Mouse (Mus musculus): ENCODE measurements around the gene Stoml1. TPM values are rescaled to one million over a fixed set of nuclear protein-coding genes. Genes with fewer than 3 reads are reported as not detected.
A peak's percentile ranks its signal among the peaks of the same experiment; 100 is the strongest.

The Stoml1 gene
- total RNA-seq (2021) = 1 to 10 TPM; 6.5 to 8.8 TPM
- long read RNA-seq, experiment 1, transcript Stoml1-201 (7 exons, 1,984 nt) = major isoform, 7 of 19 reads
- long read RNA-seq, experiment 1, partial matches to known transcripts = 2 of 19 reads
- long read RNA-seq, experiment 1, other reads (novel, unspliced or antisense) = 9 of 19 reads
- long read RNA-seq, experiment 2, transcript Stoml1-201 (7 exons, 1,984 nt) = major isoform, 5 of 14 reads
- long read RNA-seq, experiment 2, partial matches to known transcripts = 0 of 14 reads
- long read RNA-seq, experiment 2, other reads (novel, unspliced or antisense) = 8 of 14 reads

- peak; percentile 93 for DNase-seq
These were observed at the start of gene Stoml1 for GRCm38 (mm10) chr9:58253033-58253804. TSS of gene Stoml1 (plus strand) at chr9:58253164.

- DNase-seq = peak; percentile 55
These were observed 49.2 kb upstream of the Stoml1 start, which contains the start of the genes Islr and Islr2 for GRCm38 (mm10) chr9:58203516-58204447. TSS of gene Islr (minus strand) at chr9:58204306. TSS of gene Islr2 (minus strand) at chr9:58204319.

DNA sequence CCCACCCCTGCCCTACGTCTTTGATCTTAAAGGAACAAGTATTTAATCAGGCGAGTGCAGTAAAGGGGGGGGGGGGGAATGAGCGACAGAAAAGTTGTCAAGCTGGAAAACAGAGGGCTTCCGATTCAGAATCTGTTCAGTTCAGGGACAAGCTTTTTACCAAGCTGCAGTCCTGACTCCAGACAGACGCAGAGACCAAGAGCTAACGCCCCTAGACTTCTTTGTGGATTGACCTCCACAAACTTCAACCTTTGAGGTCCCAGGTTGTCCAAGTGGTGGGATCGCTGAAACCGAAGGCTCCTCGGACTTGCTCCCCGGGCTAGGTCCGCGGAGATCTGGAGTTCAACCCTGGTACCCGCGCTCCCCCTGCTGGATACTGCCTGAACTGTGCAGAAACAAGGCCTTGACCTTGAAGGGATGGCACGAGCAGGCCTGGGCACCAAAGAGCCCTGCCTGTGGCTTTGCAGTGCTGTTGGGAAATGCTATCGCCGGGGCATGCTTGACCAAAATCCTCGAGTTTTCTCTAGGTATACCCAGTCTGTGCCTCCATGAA, 48.4 kb upstream of the Stoml1 start:
- peak; percentile 81 for DNase-seq

GRCm38 (mm10) chr9:58206013-58206412, 47.0 kb upstream of the Stoml1 start:
- DNase-seq = no peak

DNA sequence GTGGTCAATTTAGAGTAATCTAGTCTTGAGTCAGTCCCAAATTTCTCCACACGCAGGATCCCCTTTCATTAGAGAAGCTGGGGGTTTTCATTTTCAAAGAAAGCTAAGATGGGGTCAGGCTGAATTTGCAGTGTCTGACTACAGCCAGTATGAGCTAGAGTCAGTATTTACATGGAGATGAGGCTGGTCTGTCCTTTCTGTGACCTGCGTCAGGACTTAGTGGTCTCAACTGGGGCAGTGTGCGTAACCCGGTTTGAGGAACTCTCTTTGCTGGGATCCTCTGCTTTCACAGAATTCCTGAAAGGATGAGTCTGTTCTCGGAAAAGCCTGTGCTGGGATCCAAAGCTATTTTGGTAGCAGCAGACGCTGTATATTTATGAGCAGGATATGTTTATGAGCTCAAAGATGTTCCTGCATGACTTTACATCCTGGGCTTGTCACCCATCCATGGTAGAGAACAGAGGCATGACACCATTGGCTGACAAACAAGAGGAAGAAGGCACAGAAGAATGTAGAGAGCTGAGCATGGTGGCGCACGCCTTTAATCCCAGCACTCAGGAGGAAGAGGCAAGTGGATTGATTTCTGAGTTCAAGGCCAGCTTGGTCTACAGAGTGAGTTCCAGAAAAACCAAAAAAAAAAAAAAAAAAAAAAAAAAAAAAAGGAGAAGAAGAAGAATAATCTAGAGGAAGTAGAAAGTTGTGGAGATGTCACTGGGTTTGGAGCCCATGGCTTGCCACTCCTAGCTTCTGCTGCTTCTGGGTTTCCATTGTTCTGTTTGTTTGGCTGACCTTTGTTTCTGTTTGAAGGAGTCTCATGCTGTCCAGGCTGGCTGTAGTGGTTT, 43.3 kb upstream of the Stoml1 start:
- DNase-seq = no peak

DNA sequence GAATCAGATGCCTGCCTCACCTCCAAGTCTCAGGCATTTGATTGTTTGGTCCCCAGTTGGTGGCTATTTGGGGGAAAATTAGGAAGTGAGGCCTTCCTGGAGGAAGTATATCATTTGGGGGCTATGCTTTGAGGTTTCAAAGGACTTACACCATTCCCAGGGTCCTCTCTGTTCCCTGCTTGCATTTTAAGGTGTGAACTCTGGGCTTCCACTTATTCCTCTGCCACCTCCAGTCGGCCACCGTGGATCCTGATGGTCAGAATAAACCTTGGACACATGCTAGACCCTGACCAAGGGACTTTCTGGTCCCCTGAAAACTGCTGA, 42.7 kb upstream of the Stoml1 start:
- no peak for DNase-seq

- no peak for DNase-seq
These were observed 39.6 kb upstream of the Stoml1 start for GRCm38 (mm10) chr9:58213377-58213776.

- DNase-seq = no peak
These were observed 39.1 kb upstream of the Stoml1 start for GRCm38 (mm10) chr9:58213865-58214264.

DNA sequence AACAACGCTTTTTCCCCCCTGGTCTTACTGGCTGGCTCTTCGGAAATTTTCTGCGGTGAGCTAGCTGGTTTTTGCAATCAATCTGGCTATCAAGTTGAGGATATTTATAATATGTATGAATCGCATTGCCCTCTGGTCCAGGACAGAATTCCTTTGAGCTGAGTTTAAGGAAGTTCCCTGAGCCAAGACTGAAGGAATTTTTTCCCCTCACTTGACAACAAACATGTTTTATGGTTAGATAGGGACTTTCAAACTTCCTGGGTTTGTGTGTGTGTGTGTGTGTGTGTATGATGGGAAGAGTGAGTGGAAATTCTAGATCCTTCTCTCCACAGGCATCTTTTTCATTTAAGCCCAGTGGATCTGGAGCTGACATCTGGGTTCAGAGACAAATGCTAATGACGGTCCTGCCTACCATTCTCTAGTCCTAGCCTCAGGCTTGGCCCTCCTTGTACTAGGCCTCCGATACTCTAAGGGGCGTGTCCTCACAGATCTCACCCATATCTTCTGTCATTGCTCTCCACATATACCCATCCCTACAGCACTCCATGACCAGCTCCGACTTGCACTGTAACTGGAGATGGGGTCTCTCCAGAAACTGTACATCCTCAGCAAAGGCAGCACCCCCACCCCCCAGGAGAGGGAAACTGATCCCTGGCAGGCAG, 38.3 kb upstream of the Stoml1 start:
- DNase-seq = no peak

GRCm38 (mm10) chr9:58216402-58216801, 36.6 kb upstream of the Stoml1 start:
- DNase-seq = no peak

- DNase-seq = no peak
These were observed 34.4 kb upstream of the Stoml1 start for GRCm38 (mm10) chr9:58218539-58218938.

GRCm38 (mm10) chr9:58220218-58220903, 32.6 kb upstream of the Stoml1 start:
- no peak for DNase-seq

DNA sequence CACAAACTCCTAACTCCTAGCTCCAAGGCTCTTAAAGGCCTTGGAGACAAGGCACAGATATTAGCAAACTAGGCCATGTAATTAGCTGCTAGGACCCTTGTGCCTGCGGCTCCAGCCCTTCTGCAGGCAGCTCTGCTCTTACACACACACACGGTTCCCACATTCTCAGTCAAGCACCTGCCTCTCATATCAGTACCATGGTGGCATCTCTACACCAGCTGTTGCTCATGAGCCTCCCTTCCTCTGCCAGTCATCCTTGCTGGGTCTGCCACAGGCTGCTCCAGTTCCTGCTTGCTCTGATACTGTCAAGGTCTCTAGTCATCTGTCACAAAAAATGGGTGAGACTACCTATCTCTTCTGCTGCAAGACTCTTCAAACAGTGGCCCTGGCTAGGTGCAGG, 28.6 kb upstream of the Stoml1 start:
- DNase-seq = no peak

GRCm38 (mm10) chr9:58225915-58226913, 26.8 kb upstream of the Stoml1 start:
- no peak for DNase-seq

DNA sequence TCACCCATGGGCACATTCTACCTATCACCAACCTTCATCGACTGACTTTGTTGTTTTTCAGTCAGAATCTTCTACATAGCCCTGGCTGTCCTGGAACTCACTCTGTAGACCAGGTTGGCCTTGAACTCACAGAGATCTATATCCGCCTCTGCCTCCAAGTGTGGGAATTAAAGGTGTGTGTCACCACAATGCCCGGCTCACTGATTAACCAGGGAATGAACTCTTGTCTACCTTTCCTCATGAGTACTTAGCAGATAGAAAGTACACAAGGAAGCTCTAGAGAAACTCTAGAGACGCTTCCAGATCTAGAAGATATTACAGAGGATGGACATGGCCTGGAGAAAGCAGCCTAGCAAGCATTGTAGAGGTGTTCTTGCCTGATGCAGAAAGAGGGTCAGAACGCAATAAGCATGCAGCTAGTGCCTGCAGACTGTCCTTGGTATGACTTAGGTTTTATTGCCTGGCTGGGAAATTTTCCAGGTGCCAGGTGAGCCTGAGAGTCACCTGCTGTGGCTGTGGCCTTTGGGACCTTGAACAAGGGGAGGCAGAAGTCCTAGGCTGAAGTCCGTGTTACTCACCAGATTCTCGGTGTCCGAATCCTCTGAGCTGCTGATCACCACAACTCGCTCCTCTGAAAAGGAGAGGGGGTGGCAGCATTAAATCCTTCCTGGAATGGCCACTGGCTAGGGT, 24.0 kb upstream of the Stoml1 start:
- DNase-seq = no peak

- no peak for DNase-seq
These were observed 21.2 kb upstream of the Stoml1 start for GRCm38 (mm10) chr9:58231746-58232145.

DNA sequence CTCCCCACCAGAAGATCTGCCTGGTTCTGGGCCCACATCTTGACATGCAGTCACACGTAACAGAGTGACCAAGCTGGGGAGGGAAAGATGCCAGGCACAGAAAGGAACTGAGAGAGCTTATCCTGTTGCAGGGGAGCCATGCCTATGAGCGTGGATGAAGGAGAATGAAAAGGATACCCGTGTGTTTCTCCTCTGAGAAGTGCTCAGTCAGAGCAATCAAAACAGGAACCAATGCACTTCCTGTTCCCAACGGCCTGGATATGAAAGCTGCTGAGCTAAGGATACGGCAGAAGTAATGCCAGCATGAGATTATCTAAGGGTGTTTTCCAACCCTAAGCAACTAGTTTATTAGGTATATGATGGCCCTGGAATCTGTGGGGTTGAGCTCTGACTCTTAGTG, 20.6 kb upstream of the Stoml1 start:
- no peak for DNase-seq

- DNase-seq = no peak
These were observed 18.4 kb upstream of the Stoml1 start for GRCm38 (mm10) chr9:58234502-58235015.
